Mouse (Mus musculus) CH12F3 (cell line): ENCODE data around the gene Tpcn1.

Experiments used
- in situ Hi-C: fragments of 300-500 bp; cut with MboI; formaldehyde crosslinking; loops from 2 replicates; pipeline ENCODE4 v1.14.3; 2020; ENCODE audit warnings: low sequenced_read_pairs

The Tpcn1 gene

GRCm38 (mm10) chr5:120579898-120580626, 8.4 kb downstream of the Tpcn1 start:
- in situ Hi-C loops: loop anchor here (10.0 kb wide), 1 partner anchor 55 kb away; no protein-coding TSS in a partner anchor

GRCm38 (mm10) chr5:120579211-120579897, 9.1 kb downstream of the Tpcn1 start:
- in situ Hi-C loops: no loop called here

GRCm38 (mm10) chr5:120578504-120579081, 9.9 kb downstream of the Tpcn1 start:
- in situ Hi-C loops: no loop called here

- in situ Hi-C loops: no loop called here
These were observed 10.5 kb downstream of the Tpcn1 start for GRCm38 (mm10) chr5:120577935-120578441.

GRCm38 (mm10) chr5:120576781-120577301, 11.6 kb downstream of the Tpcn1 start:
- in situ Hi-C loops: no loop called here

GRCm38 (mm10) chr5:120574469-120575063, 13.9 kb downstream of the Tpcn1 start:
- in situ Hi-C loops: no loop called here

GRCm38 (mm10) chr5:120571056-120571740, 17.3 kb downstream of the Tpcn1 start:
- in situ Hi-C loops: no loop called here

- in situ Hi-C loops: no loop called here
These were observed 18.1 kb downstream of the Tpcn1 start for GRCm38 (mm10) chr5:120570289-120570897.

GRCm38 (mm10) chr5:120569791-120570190, 18.7 kb downstream of the Tpcn1 start:
- in situ Hi-C loops: no loop called here

GRCm38 (mm10) chr5:120568964-120569363, 19.5 kb downstream of the Tpcn1 start:
- in situ Hi-C loops: no loop called here

GRCm38 (mm10) chr5:120568336-120568768, 20.1 kb downstream of the Tpcn1 start:
- in situ Hi-C loops: no loop called here

GRCm38 (mm10) chr5:120567761-120568211, 20.7 kb downstream of the Tpcn1 start:
- in situ Hi-C loops: no loop called here

- in situ Hi-C loops: no loop called here
These were observed 21.2 kb downstream of the Tpcn1 start for GRCm38 (mm10) chr5:120567253-120567701.

GRCm38 (mm10) chr5:120566681-120567252, 21.7 kb downstream of the Tpcn1 start:
- in situ Hi-C loops: no loop called here

- in situ Hi-C loops: no loop called here
These were observed 22.4 kb downstream of the Tpcn1 start for GRCm38 (mm10) chr5:120566101-120566500.

GRCm38 (mm10) chr5:120565171-120565905, 23.1 kb downstream of the Tpcn1 start:
- in situ Hi-C loops: no loop called here

GRCm38 (mm10) chr5:120563914-120564311, 24.6 kb downstream of the Tpcn1 start:
- in situ Hi-C loops: no loop called here

GRCm38 (mm10) chr5:120562956-120563913, 25.2 kb downstream of the Tpcn1 start:
- in situ Hi-C loops: no loop called here
